Mouse (Mus musculus): Measurements from ENCODE around the gene Zbp1.

- TF ChIP-seq CTCF (IDR thresholded peaks at IDR 0.05; ENCODE audit: borderline replicate concordance, control insufficient read depth, extremely low read depth, insufficient read depth, low read length, poor library complexity) (no peak), POLR2A (IDR thresholded peaks at IDR 0.05; ENCODE audit: control insufficient read depth, extremely low read depth, insufficient read depth, low read length, poor library complexity) (no peak)
These were observed 7.2 kb upstream of the Zbp1 start for GRCm38 (mm10) chr2:173225906-173226305.
